Mouse (Mus musculus): ENCODE data around the gene Ccdc59.

Ccdc59 gene

GRCm38 (mm10) chr10:105840928-105841888 is at the start of gene Ccdc59, which contains the start of gene Mettl25:
Ccdc59 (plus strand) TSS chr10:105841067.
Mettl25 (minus strand) TSS chr10:105841380.
- peak; percentile 97 for DNase-seq

GRCm38 (mm10) chr10:105793776-105794552 is 46.9 kb upstream of the Ccdc59 start:
- DNase-seq = peak; percentile 10 to 52

GRCm38 (mm10) chr10:105797250-105797924 is 43.5 kb upstream of the Ccdc59 start:
- DNase-seq = no peak

GRCm38 (mm10) chr10:105801147-105801546 is 39.7 kb upstream of the Ccdc59 start:
- no peak for DNase-seq

- no peak for DNase-seq
Measured at GRCm38 (mm10) chr10:105802132-105802531, 38.7 kb upstream of the Ccdc59 start.

- no peak for DNase-seq
Measured at GRCm38 (mm10) chr10:105803461-105803860, 37.4 kb upstream of the Ccdc59 start.

GRCm38 (mm10) chr10:105806259-105807010 is 34.4 kb upstream of the Ccdc59 start:
- no peak for DNase-seq

- peak in 1 of 2 experiments; percentile 4 for DNase-seq
Measured at GRCm38 (mm10) chr10:105834627-105835228, 6.1 kb upstream of the Ccdc59 start.

- DNase-seq = no peak
Measured at GRCm38 (mm10) chr10:105842574-105842973, 1.7 kb downstream of the Ccdc59 start.

GRCm38 (mm10) chr10:105850286-105850685 is 9.4 kb downstream of the Ccdc59 start:
- no peak for DNase-seq

- DNase-seq = no peak
Measured at GRCm38 (mm10) chr10:105851136-105851535, 10.3 kb downstream of the Ccdc59 start.

- no peak for DNase-seq
Measured at GRCm38 (mm10) chr10:105867312-105867711, 26.4 kb downstream of the Ccdc59 start.

Measured in lung, adult 18-20 months (tissue).